Mouse (Mus musculus): ENCODE measurements at regions not wholly inside any gene's neighbourhood (a gene's known extent, or its start where the extent isn't known, plus 50 kb on each side); places are given as distances from the start of the nearest gene placed in this dataset.
"Not testable (repeated sequence)": the region's sequence is repeated elsewhere in the genome, so short reads cannot be mapped to it uniquely, and the experiment has no call there.

- no peak for DNase-seq (ENCODE audit: low spot score in 2 of 2)
Observed at GRCm38 (mm10) chrX:92981141-92981540, 305.1 kb upstream of the Arx start.

GRCm38 (mm10) chrX:93002236-93002976 lies 283.8 kb upstream of the Arx start:
- DNase-seq (ENCODE audit: low spot score in 2 of 2) = no peak

GRCm38 (mm10) chrX:93006681-93007080 lies 279.6 kb upstream of the Arx start:
- DNase-seq (ENCODE audit: low spot score in 2 of 2) = no peak

- no peak for DNase-seq (ENCODE audit: low spot score in 2 of 2)
Observed at GRCm38 (mm10) chrX:93011578-93011977, 274.7 kb upstream of the Arx start.

GRCm38 (mm10) chrX:93016391-93016790 lies 269.9 kb upstream of the Arx start:
- DNase-seq (ENCODE audit: low spot score in 2 of 2) = no peak

GRCm38 (mm10) chrX:93041096-93041495 lies 245.1 kb upstream of the Arx start:
- no peak for DNase-seq (ENCODE audit: low spot score in 2 of 2)

GRCm38 (mm10) chrX:93042736-93043135 lies 243.5 kb upstream of the Arx start:
- no peak for DNase-seq (ENCODE audit: low spot score in 2 of 2)

- DNase-seq (ENCODE audit: low spot score in 2 of 2) = no peak
Observed at GRCm38 (mm10) chrX:93048967-93049754, 237.1 kb upstream of the Arx start.

GRCm38 (mm10) chrX:93049755-93050143 lies 236.5 kb upstream of the Arx start:
- no peak for DNase-seq (ENCODE audit: low spot score in 2 of 2)

GRCm38 (mm10) chrX:93059533-93059932 lies 226.7 kb upstream of the Arx start:
- no peak for DNase-seq (ENCODE audit: low spot score in 2 of 2)

- no peak for DNase-seq (ENCODE audit: low spot score in 2 of 2)
Observed at GRCm38 (mm10) chrX:93068884-93069283, 217.4 kb upstream of the Arx start.

- DNase-seq (ENCODE audit: low spot score in 2 of 2) = peak; percentile 13 to 44
Observed at GRCm38 (mm10) chrX:93069569-93070289, 216.5 kb upstream of the Arx start.

- no peak for DNase-seq (ENCODE audit: low spot score in 2 of 2)
Observed at GRCm38 (mm10) chrX:93070290-93070611, 216.0 kb upstream of the Arx start.

GRCm38 (mm10) chrX:93088976-93089375 lies 197.3 kb upstream of the Arx start:
- DNase-seq (ENCODE audit: low spot score in 2 of 2) = no peak

GRCm38 (mm10) chrX:93097551-93097950 lies 188.7 kb upstream of the Arx start:
- DNase-seq (ENCODE audit: low spot score in 2 of 2) = no peak

GRCm38 (mm10) chrX:93107930-93108567 lies 178.2 kb upstream of the Arx start:
- no peak for DNase-seq (ENCODE audit: low spot score in 2 of 2)

- DNase-seq (ENCODE audit: low spot score in 2 of 2) = not testable (repeated sequence)
Observed at GRCm38 (mm10) chrX:93154367-93154766, 131.9 kb upstream of the Arx start.

- no peak for DNase-seq (ENCODE audit: low spot score in 2 of 2)
Observed at GRCm38 (mm10) chrX:93159105-93159504, 127.1 kb upstream of the Arx start.

GRCm38 (mm10) chrX:93160956-93161355 lies 125.3 kb upstream of the Arx start:
- DNase-seq (ENCODE audit: low spot score in 2 of 2) = no peak
